Mouse (Mus musculus): ENCODE measurements around the gene Clba1.

GRCm38 (mm10) chr12:112864804-112865203 lies 56.1 kb downstream of the Clba1 start:
- TF ChIP-seq CHD2 (IDR thresholded peaks at IDR 0.05; ENCODE audit: low read depth, low read length) (no peak), HCFC1 (IDR thresholded peaks at IDR 0.05; ENCODE audit: borderline replicate concordance, insufficient read depth, low read length) (no peak), MAFK (IDR thresholded peaks at IDR 0.05; ENCODE audit: insufficient read depth, low read depth, low read length) (no peak)
